Mouse (Mus musculus) stomach, postnatal 0 days (tissue): ENCODE results near the gene Tor1a. TPM values are rescaled to one million over a fixed set of nuclear protein-coding genes. Genes with fewer than 3 reads are reported as not detected.

Experiments
- ATAC-seq: fragments of 200-750 bp; cut with Nextera tagmentation; 2 replicates; pipeline ENCODE4 v1.8.0; 2017; ENCODE audit not compliant: low FRiP score, low TSS enrichment
- DNase-seq: peaks from one replicate; pipeline ENCODE4 v3.0.0-alpha.2; 2016; ENCODE audit warnings: low spot score
- H3K27ac ChIP-seq: fragments of 300-500 bp; sonication (generic); replicated peaks from 2 replicates; pipeline ENCODE4 v1.5.1; 2014; ENCODE audit warnings: mild to moderate bottlenecking, control low read depth
- H3K27me3 ChIP-seq: fragments of 300-500 bp; sonication (generic); 2 replicates; pipeline ENCODE4 v1.6.1; 2014; ENCODE audit warnings: low read length; ENCODE audit not compliant: control insufficient read depth, insufficient read depth
- H3K36me3 ChIP-seq: fragments of 300-500 bp; sonication (generic); 2 replicates; pipeline ENCODE4 v1.6.1; 2014; ENCODE audit warnings: low read length, mixed read lengths; ENCODE audit not compliant: control insufficient read depth, insufficient read depth
- H3K4me1 ChIP-seq: fragments of 300-500 bp; sonication (generic); replicated peaks from 2 replicates; pipeline ENCODE4 v1.6.1; 2014; ENCODE audit warnings: antibody characterized with exemption; ENCODE audit not compliant: control insufficient read depth, insufficient read depth
- H3K4me2 ChIP-seq: fragments of 300-500 bp; sonication (generic); replicated peaks from 2 replicates; pipeline ENCODE4 v1.6.1; 2014; ENCODE audit warnings: low read depth, mild to moderate bottlenecking, control low read depth, moderate library complexity
- H3K4me3 ChIP-seq: fragments of 300-500 bp; sonication (generic); 2 replicates; pipeline ENCODE4 v1.5.1; 2014; ENCODE audit warnings: low read depth, low read length, control low read depth
- H3K9ac ChIP-seq: fragments of 300-500 bp; sonication (generic); 2 replicates; pipeline ENCODE4 v1.6.1; 2014; ENCODE audit warnings: mild to moderate bottlenecking, low read length, control low read depth, mixed read lengths
- H3K9me3 ChIP-seq: fragments of 300-500 bp; sonication (generic); 2 replicates; pipeline ENCODE4 v1.6.1; 2016; ENCODE audit warnings: low read length; ENCODE audit not compliant: control insufficient read depth
- CTCF ChIP-seq: IDR thresholded peaks from 2 replicates; pipeline ENCODE4 v1.5.1; 2016; ENCODE audit warnings: antibody characterized with exemption, low read depth, mild to moderate bottlenecking, moderate library complexity
- EP300 ChIP-seq: optimal IDR thresholded peaks from 2 replicates; pipeline ENCODE3; 2016; ENCODE audit warnings: antibody characterized with exemption
- WGBS: fragments of 180-500 bp; shearing (Covaris S2); extraction: QIAGEN DNeasy Blood & Tissue Kit; methylation state at CpG from one replicate; pipeline ENCODE4 v1.1.7; 2014; 5-methylcytosine and 5-hydroxymethylcytosine counted together
- polyA plus RNA-seq: library from polyadenylated mRNA; unstranded; fragments of >200 nt; fragmentation: Nextera tagmentation; extraction: Ambion mirVana; gene quantifications from 2 replicates; pipeline ENCODE4 v1.2.1, GENCODE M21; 2015

The Tor1a gene
- 49.1 and 51.2 TPM in 2 replicates for polyA plus RNA-seq

DNA sequence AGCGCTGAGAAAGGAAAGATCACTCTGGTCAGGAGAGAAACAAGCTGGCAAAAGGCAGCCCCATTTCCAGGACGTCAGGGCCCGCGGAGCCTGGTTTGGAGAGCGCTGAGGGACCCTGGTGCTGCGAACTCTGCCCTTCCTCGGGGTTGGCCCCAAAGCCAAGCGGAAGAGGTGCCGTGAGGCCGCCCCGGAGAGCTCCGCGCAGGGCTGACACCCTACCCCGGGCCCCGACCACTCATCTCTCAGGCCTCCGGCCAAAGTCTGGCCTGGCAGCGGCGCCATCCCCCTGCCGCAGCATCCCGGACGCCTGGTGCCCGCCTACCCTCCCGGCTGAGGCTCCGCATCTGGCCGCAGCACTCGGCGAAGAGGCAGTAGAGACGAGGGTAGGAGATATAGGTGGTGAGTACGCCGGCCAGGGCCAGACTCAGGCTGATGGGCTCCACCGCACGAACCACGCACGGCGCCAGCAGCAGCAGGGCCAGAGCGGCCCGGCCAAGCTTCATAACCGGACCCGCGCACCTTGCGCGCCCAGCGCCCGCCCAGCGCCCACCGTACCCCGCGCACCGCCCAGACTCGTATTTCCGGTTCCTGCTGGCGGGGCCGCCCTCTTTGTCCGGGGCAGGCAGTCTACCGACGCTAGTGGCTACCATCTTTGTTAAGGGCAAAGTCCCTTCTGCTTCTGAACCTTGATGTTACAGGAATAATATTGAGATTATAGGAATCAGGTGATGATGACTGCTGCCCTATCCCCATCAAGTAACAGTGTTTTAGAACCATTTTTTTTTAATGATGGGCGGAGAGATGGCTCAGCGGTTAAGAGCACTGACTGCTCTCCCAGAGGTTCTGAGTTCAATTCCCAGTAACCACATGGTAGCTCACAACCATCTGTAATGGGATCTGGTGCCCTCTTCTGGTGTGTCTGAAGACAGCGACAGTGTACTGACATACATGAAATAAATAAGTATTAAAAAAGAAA lies at the start of gene Tor1a:
Tor1a (minus strand) TSS at position 582 of the 976 bp plus-strand sequence.
- Histone ChIP-seq H3K27me3 (no peaks in the 10 kb centered on the region), H3K9me3 (no peaks in the 10 kb centered on the region), H3K4me3 (peak within 1 kb of the TSS; percentile 98), H3K36me3 (peaks cover 10% of the 10 kb centered on the region), H3K4me2 (peak within 1 kb of the TSS; percentile 93), H3K4me1 (0 out of 2 replicates have a peak, but pooled peaks cover 9% of the 10 kb centered on the region), H3K9ac (peak within 1 kb of the TSS; percentile 96), H3K27ac (peak within 1 kb of the TSS; percentile 86)
- TF ChIP-seq EP300 (no peak), CTCF (no peak)
- DNase-seq: peak; percentile 91
- peak; percentile 92 for ATAC-seq
- 2% methylated on average over 59 of the region's 59 CpGs for WGBS

- TF ChIP-seq CTCF: no peak
- no peak for TF ChIP-seq EP300
- Histone ChIP-seq H3K36me3 (peaks cover 14% of the 10 kb centered on the region), H3K4me2 (no peak overlapping the region), H3K27me3 (no peaks in the 10 kb centered on the region), H3K9ac (no peak overlapping the region), H3K9me3 (no peaks in the 10 kb centered on the region), H3K27ac (no peak overlapping the region), H3K4me3 (no peak overlapping the region), H3K4me1 (no peaks in the 10 kb centered on the region)
- 70% methylated on average over 14 of the region's 14 CpGs for WGBS
- DNase-seq (no peak), ATAC-seq (no peak; the same call in 1 of the 2 replicates)
These were observed 45.8 kb upstream of the Tor1a start for GRCm38 (mm10) chr2:31013371-31014120.

GRCm38 (mm10) chr2:31007208-31007607 lies 39.5 kb upstream of the Tor1a start:
- ATAC-seq (no peak), DNase-seq (no peak)
- 56% methylated on average over 5 of the region's 5 CpGs for WGBS
- no peaks in the 10 kb centered on the region for H3K9me3 ChIP-seq
- H3K4me3 ChIP-seq: no peak overlapping the region
- no peaks in the 10 kb centered on the region for H3K4me1 ChIP-seq
- H3K27me3 ChIP-seq: no peaks in the 10 kb centered on the region
- H3K36me3 ChIP-seq: peaks cover 8% of the 10 kb centered on the region; the same call in 1 of the 2 replicates
- H3K27ac ChIP-seq: no peak overlapping the region
- H3K4me2 ChIP-seq: no peak overlapping the region
- TF ChIP-seq CTCF (no peak), EP300 (no peak)
- H3K9ac ChIP-seq: no peak overlapping the region

GRCm38 (mm10) chr2:31006434-31006833 lies 38.7 kb upstream of the Tor1a start:
- Histone ChIP-seq H3K4me2 (no peak overlapping the region), H3K27ac (no peak overlapping the region), H3K27me3 (no peaks in the 10 kb centered on the region), H3K9me3 (no peaks in the 10 kb centered on the region), H3K4me3 (no peak overlapping the region), H3K9ac (no peak overlapping the region), H3K4me1 (no peaks in the 10 kb centered on the region), H3K36me3 (peaks cover 8% of the 10 kb centered on the region; the same call in 1 of the 2 replicates)
- TF ChIP-seq EP300: no peak
- TF ChIP-seq CTCF: no peak
- ATAC-seq (no peak), DNase-seq (no peak)
- 73% methylated on average over 5 of the region's 5 CpGs for WGBS

- WGBS: 66% methylated on average over 2 of the region's 2 CpGs
- no peak for TF ChIP-seq EP300
- TF ChIP-seq CTCF: no peak
These were observed 37.7 kb upstream of the Tor1a start for GRCm38 (mm10) chr2:31005453-31005852.

More at GRCm38 (mm10) chr2:31005453-31005852, 37.7 kb upstream of the Tor1a start:
- Histone ChIP-seq H3K9me3 (no peaks in the 10 kb centered on the region), H3K27me3 (no peaks in the 10 kb centered on the region), H3K36me3 (peaks cover 4% of the 10 kb centered on the region; the same call in 1 of the 2 replicates), H3K9ac (no peak overlapping the region), H3K4me3 (no peak overlapping the region), H3K27ac (no peak overlapping the region), H3K4me2 (no peak overlapping the region), H3K4me1 (no peaks in the 10 kb centered on the region)
- ATAC-seq: no peak
- no peak for DNase-seq
